Mouse (Mus musculus) cortical plate, adult 2 months (tissue): ENCODE measurements around the gene Proser3.
A peak's percentile ranks its signal among the peaks of the same experiment; 100 is the strongest.

Experiments used
- CTCF ChIP-seq: fragments of 200-500 bp; IDR thresholded peaks from 2 replicates; pipeline ENCODE4 v1.5.1; 2011; ENCODE audit warnings: mild to moderate bottlenecking, control low read depth, low read length; ENCODE audit not compliant: insufficient read depth; ENCODE audit errors: extremely low read depth
- POLR2A ChIP-seq: fragments of 200-500 bp; IDR thresholded peaks from 2 replicates; pipeline ENCODE4 v1.6.1; 2011; ENCODE audit warnings: mild to moderate bottlenecking, low read length, control low read depth; ENCODE audit not compliant: insufficient read depth; ENCODE audit errors: extremely low read depth

DNA sequence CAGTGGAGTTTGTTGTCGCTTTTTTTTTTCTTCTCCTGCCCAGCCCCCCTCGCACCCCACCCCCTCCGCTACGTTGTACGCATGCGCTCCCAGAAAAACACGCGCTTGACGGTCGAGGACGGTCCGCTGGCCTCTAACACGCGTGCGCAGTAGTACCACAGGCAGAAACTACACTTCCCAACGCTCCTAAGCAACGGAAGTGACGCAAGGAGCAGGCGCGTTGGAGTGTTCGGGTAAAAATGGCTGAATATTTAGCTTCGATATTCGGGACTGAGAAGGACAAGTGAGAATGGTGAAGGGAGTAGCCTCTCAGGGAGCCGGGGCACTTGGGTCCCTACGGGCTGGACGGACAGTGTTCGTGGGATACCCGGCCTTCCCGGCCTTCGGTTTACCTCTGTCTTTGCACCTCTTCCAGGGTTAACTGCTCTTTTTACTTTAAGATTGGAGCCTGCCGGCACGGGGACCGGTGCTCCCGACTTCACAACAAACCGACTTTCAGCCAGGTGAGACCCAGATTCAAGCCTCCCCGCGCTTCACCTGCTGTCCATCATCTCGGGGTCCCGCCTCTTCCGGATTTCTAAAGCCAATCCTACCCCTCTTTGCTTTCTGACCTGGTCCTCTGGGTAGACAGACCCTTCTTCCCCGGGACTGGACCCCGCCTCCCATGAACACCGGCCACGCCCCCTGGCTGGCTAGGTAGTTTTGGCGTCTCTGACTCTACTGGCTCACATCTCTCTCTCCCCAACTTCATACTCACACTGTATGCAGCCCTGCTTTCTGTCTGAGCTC, 11.2 kb upstream of the Proser3 start, which contains the start of the genes U2af1l4, Gm49396 and Psenen:
- TF ChIP-seq CTCF, result no peak
- peak; percentile 66 for TF ChIP-seq POLR2A
